ENCODE assay signal across 8 mouse cellular contexts in genomic region chr2:49451637-49452211, GRCm38 (mm10). TPM values are rescaled to one million over a fixed set of nuclear protein-coding genes. Genes with fewer than 3 reads are reported as not detected.
DNase-seq lines count a peak whose midpoint lies in the region; ATAC-seq and TF ChIP-seq lines count a peak whose summit lies in the region.

No protein-coding gene starts in this region.

- H3K4me2 ChIP-seq in kidney, embryonic 14.5 days (replicated peaks; ENCODE audit: low read depth, low read length): peak overlapping the region; percentile 81
- peak overlapping the region; percentile 83 for H3K4me2 ChIP-seq in limb, embryonic 15.5 days

- no peak for TF ChIP-seq POLR2A in bone marrow macrophage, adult 2 months (IDR thresholded peaks at IDR 0.05; ENCODE audit: borderline replicate concordance, low read depth, low read length)
- peak; percentile 56 for TF ChIP-seq POLR2A in embryonic fibroblast, embryonic 13.5 days (IDR thresholded peaks at IDR 0.05; ENCODE audit: low read depth, low read length)

- H3K9me3 ChIP-seq in kidney, embryonic 14.5 days (ENCODE audit: control insufficient read depth, low read length): no peaks in the 10 kb centered on the region
- no peaks in the 10 kb centered on the region for H3K9me3 ChIP-seq in limb, embryonic 15.5 days

- H3K9ac ChIP-seq in kidney, embryonic 14.5 days (ENCODE audit: low read depth, low read length): peak overlapping the region; percentile 98
- peak overlapping the region; percentile 81 for H3K9ac ChIP-seq in limb, embryonic 15.5 days

- no peaks in the 10 kb centered on the region for H3K27me3 ChIP-seq in kidney, embryonic 14.5 days (ENCODE audit: control insufficient read depth, insufficient read depth, low read length)
- no peaks in the 10 kb centered on the region for H3K27me3 ChIP-seq in limb, embryonic 15.5 days
- no peaks in the 10 kb centered on the region for H3K27me3 ChIP-seq in splenic B cell, adult 2 months (ENCODE audit: control insufficient read depth, insufficient read depth, low read length, poor library complexity, severe bottlenecking)

- WGBS in kidney, embryonic 14.5 days: under 1% methylated on average over 50 of the region's 64 CpGs
- under 1% methylated on average over 41 of the region's 64 CpGs for WGBS in limb, embryonic 15.5 days

- TF ChIP-seq CTCF in bone marrow macrophage, adult 2 months (IDR thresholded peaks at IDR 0.05; ENCODE audit: low read depth, low read length): no peak
- no peak for TF ChIP-seq CTCF in embryonic fibroblast, embryonic 13.5 days (IDR thresholded peaks at IDR 0.05; ENCODE audit: borderline replicate concordance, insufficient read depth, low read length)

- peak; percentile 84 for ATAC-seq in kidney, embryonic 14.5 days (ENCODE audit: low FRiP score, low TSS enrichment)
- ATAC-seq in limb, embryonic 15.5 days (ENCODE audit: insufficient number of reproducible peaks, low FRiP score, low TSS enrichment, low read depth): peak; percentile 88

- 0 out of 2 replicates have a peak, but pooled peaks cover 2% of the 10 kb centered on the region for H3K4me1 ChIP-seq in bone marrow macrophage, adult 2 months (ENCODE audit: control insufficient read depth, insufficient read depth, low read length)
- peaks cover 6% of the 10 kb centered on the region; the same call in 1 of the 2 replicates for H3K4me1 ChIP-seq in embryonic fibroblast, embryonic 13.5 days (ENCODE audit: control insufficient read depth, insufficient read depth, low read length)
- no peaks in the 10 kb centered on the region for H3K4me1 ChIP-seq in kidney, embryonic 14.5 days (ENCODE audit: control insufficient read depth, insufficient read depth, low read length)
- peaks cover 6% of the 10 kb centered on the region for H3K4me1 ChIP-seq in limb, embryonic 15.5 days

- H3K36me3 ChIP-seq in kidney, embryonic 14.5 days (ENCODE audit: control insufficient read depth, insufficient read depth, low read length): no peaks in the 10 kb centered on the region
- no peaks in the 10 kb centered on the region for H3K36me3 ChIP-seq in limb, embryonic 15.5 days
- no peaks in the 10 kb centered on the region for H3K36me3 ChIP-seq in splenic B cell, adult 2 months (ENCODE audit: control insufficient read depth, insufficient read depth, low read length, poor library complexity, severe bottlenecking)

- H3K4me3 ChIP-seq in bone marrow macrophage, adult 2 months (ENCODE audit: insufficient read depth, low read length): peak overlapping the region; percentile 96
- peak overlapping the region; percentile 92 for H3K4me3 ChIP-seq in embryonic fibroblast, embryonic 13.5 days (ENCODE audit: insufficient read depth, low read length)
- H3K4me3 ChIP-seq in kidney, embryonic 14.5 days (ENCODE audit: low read length): peak overlapping the region; percentile 96
- peak overlapping the region; percentile 94 for H3K4me3 ChIP-seq in limb, embryonic 15.5 days

- peak; percentile 95 to 96 for DNase-seq in B cell, adult 2 months
- peak; percentile 93 to 94 for DNase-seq in heart, adult 9 months (ENCODE audit: low spot score in 2 of 2)
- DNase-seq in monocyte, adult 2 months (ENCODE audit: low read depth in 1 of 2, low spot score in 2 of 2): peak; percentile 85 to 94
- DNase-seq in splenic B cell, adult 2 months (ENCODE audit: low read depth, low spot score): peak; percentile 96

- peak overlapping the region; percentile 99 for H3K27ac ChIP-seq in bone marrow macrophage, adult 2 months (ENCODE audit: insufficient read depth, low read depth, low read length)
- H3K27ac ChIP-seq in embryonic fibroblast, embryonic 13.5 days (ENCODE audit: insufficient read depth, low read length): peak overlapping the region; percentile 98
- peak overlapping the region; percentile 99 for H3K27ac ChIP-seq in kidney, embryonic 14.5 days (ENCODE audit: low read depth, low read length)
- peak overlapping the region; percentile 98 for H3K27ac ChIP-seq in limb, embryonic 15.5 days

RNA-seq across cellular contexts. Expression of gene Epc2, which starts 0.4 kb away (rescaled TPM):
- 16.4 and 25.0 TPM in 2 replicates for polyA plus RNA-seq in bone marrow macrophage, adult 2 months (2012; ENCODE audit: insufficient read depth, insufficient read length, missing spikeins)
- polyA plus RNA-seq in embryonic fibroblast, embryonic 13.5 days (2011; ENCODE audit: insufficient read length, low read depth, missing spikeins): 30.4 and 33.5 TPM in 2 replicates
- 9.0 and 12.8 TPM in 2 replicates for polyA plus RNA-seq in kidney, embryonic 14.5 days (2014; fragmentation: Nextera tagmentation; extraction: Ambion mirVana)
- 5.9 and 6.2 TPM in 2 replicates for polyA plus RNA-seq in limb, embryonic 15.5 days (2015; fragmentation: Nextera tagmentation; extraction: Ambion mirVana)

Comparison
In these comparisons a context has a peak if more than half of its experiments do, and no peak if none do; other contexts are left out.
1. Peak in every context shown above with its lines: DNase-seq, ATAC-seq, H3K4me3 ChIP-seq and H3K27ac ChIP-seq.